Mouse (Mus musculus) lung, adult 2 months (tissue): ENCODE measurements around the gene Gm1113.

Source experiments
- CTCF ChIP-seq: fragments of 200-500 bp; IDR thresholded peaks from 2 replicates; pipeline ENCODE4 v1.5.1; 2011; ENCODE audit warnings: mild to moderate bottlenecking, low read length, control low read depth; ENCODE audit not compliant: insufficient read depth
- POLR2A ChIP-seq: fragments of 200-500 bp; IDR thresholded peaks from 2 replicates; pipeline ENCODE4 v1.6.1; 2011; ENCODE audit warnings: low read depth, mild to moderate bottlenecking, control low read depth, low read length, borderline replicate concordance; ENCODE audit errors: extremely low read depth

- TF ChIP-seq CTCF = no peak
- no peak for TF ChIP-seq POLR2A
These were observed 34.1 kb downstream of the Gm1113 start for GRCm38 (mm10) chr9:35483949-35484348.
